Mouse (Mus musculus): ENCODE results near the gene Piga. TPM values are rescaled to one million over a fixed set of nuclear protein-coding genes. Genes with fewer than 3 reads are reported as not detected.

Piga gene
- polyA plus RNA-seq, 1 experiment from 2014 or later, result 7.6 TPM

GRCm38 (mm10) chrX:164430621-164431020, 11.0 kb downstream of the Piga start:
- no peak for DNase-seq (ENCODE audit: low spot score)
- no peak overlapping the region for H3K27ac ChIP-seq

GRCm38 (mm10) chrX:164431133-164431532, 11.5 kb downstream of the Piga start:
- no peak for TF ChIP-seq CTCF (IDR thresholded peaks at IDR 0.05; ENCODE audit: low read depth)
- Histone ChIP-seq H3K27me3 (ENCODE audit: insufficient read depth, low read length) (no peaks in the 10 kb centered on the region), H3K36me3 (ENCODE audit: insufficient read depth, low read length) (no peaks in the 10 kb centered on the region), H3K4me2 (ENCODE audit: low read length) (no peak overlapping the region), H3K9ac (ENCODE audit: low read depth, low read length) (no peak overlapping the region), H3K9me3 (replicated peaks; ENCODE audit: low read length) (no peaks in the 10 kb centered on the region), H3K4me1 (replicated peaks; ENCODE audit: insufficient read depth, low read length) (no peaks in the 10 kb centered on the region), H3K27ac (no peak overlapping the region), H3K4me3 (replicated peaks; ENCODE audit: low read depth, low read length) (no peak overlapping the region)
- DNase-seq (ENCODE audit: low spot score), result no peak
- WGBS, result 86% methylated on average over 2 of the region's 2 CpGs
- ATAC-seq (replicated peaks; ENCODE audit: low FRiP score, low read depth), result peak; percentile 33; the same call in 1 of the 2 replicates

More at GRCm38 (mm10) chrX:164430621-164431020, 11.0 kb downstream of the Piga start:
- no peaks in the 10 kb centered on the region for H3K9me3 ChIP-seq (replicated peaks; ENCODE audit: low read length)
- ATAC-seq (replicated peaks; ENCODE audit: low FRiP score, low read depth), result peak; percentile 54; the same call in 1 of the 2 replicates
- no peak overlapping the region for H3K4me3 ChIP-seq (replicated peaks; ENCODE audit: low read depth, low read length)
- TF ChIP-seq CTCF (IDR thresholded peaks at IDR 0.05; ENCODE audit: low read depth), result no peak
- 64% methylated on average over 6 of the region's 6 CpGs for WGBS
- no peaks in the 10 kb centered on the region for H3K36me3 ChIP-seq (ENCODE audit: insufficient read depth, low read length)
- no peak overlapping the region for H3K4me2 ChIP-seq (ENCODE audit: low read length)
- H3K27me3 ChIP-seq (ENCODE audit: insufficient read depth, low read length), result no peaks in the 10 kb centered on the region
- no peaks in the 10 kb centered on the region for H3K4me1 ChIP-seq (replicated peaks; ENCODE audit: insufficient read depth, low read length)
- H3K9ac ChIP-seq (ENCODE audit: low read depth, low read length), result no peak overlapping the region

DNA sequence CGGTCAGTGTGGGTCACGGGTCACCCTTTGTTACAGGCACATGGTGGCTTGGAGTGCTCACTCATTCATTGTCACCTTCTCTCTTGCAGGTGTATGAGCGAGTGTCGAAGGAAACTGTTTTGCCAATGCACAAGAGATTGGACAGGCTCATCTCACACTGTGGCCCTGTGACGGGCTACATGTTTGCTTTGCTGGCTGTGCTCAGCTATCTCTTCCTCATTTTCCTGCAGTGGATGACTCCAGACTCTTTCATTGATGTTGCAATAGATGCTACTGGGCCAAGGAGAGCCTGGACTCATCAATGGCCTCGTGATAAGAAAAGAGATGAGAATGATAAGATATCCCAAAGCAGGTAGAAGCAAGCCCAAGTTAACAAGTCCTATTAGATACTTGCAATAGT, 12.0 kb downstream of the Piga start:
- no peak for TF ChIP-seq CTCF (IDR thresholded peaks at IDR 0.05; ENCODE audit: low read depth)
- ATAC-seq (replicated peaks; ENCODE audit: low FRiP score, low read depth), result no peak
- H3K4me1 ChIP-seq (replicated peaks; ENCODE audit: insufficient read depth, low read length), result no peaks in the 10 kb centered on the region
- H3K9ac ChIP-seq (ENCODE audit: low read depth, low read length), result no peak overlapping the region
- no peak overlapping the region for H3K4me3 ChIP-seq (replicated peaks; ENCODE audit: low read depth, low read length)
- H3K36me3 ChIP-seq (ENCODE audit: insufficient read depth, low read length), result no peaks in the 10 kb centered on the region
- no peaks in the 10 kb centered on the region for H3K9me3 ChIP-seq (replicated peaks; ENCODE audit: low read length)
- no peak overlapping the region for H3K27ac ChIP-seq
- H3K4me2 ChIP-seq (ENCODE audit: low read length), result no peak overlapping the region
- no peaks in the 10 kb centered on the region for H3K27me3 ChIP-seq (ENCODE audit: insufficient read depth, low read length)
- 90% methylated on average over 6 of the region's 6 CpGs for WGBS
- no peak for DNase-seq (ENCODE audit: low spot score)

- Histone ChIP-seq H3K4me2 (ENCODE audit: low read length) (no peak overlapping the region), H3K4me1 (replicated peaks; ENCODE audit: insufficient read depth, low read length) (no peaks in the 10 kb centered on the region), H3K27me3 (ENCODE audit: insufficient read depth, low read length) (no peaks in the 10 kb centered on the region), H3K36me3 (ENCODE audit: insufficient read depth, low read length) (no peaks in the 10 kb centered on the region), H3K9ac (ENCODE audit: low read depth, low read length) (no peak overlapping the region), H3K9me3 (replicated peaks; ENCODE audit: low read length) (no peaks in the 10 kb centered on the region), H3K4me3 (replicated peaks; ENCODE audit: low read depth, low read length) (no peak overlapping the region), H3K27ac (no peak overlapping the region)
- TF ChIP-seq CTCF (IDR thresholded peaks at IDR 0.05; ENCODE audit: low read depth), result no peak
- DNase-seq (ENCODE audit: low spot score), result no peak
- WGBS, result 97% methylated on average over 9 of the region's 9 CpGs
- no peak for ATAC-seq (replicated peaks; ENCODE audit: low FRiP score, low read depth)
These were observed 13.1 kb downstream of the Piga start for GRCm38 (mm10) chrX:164432682-164433081.

GRCm38 (mm10) chrX:164436709-164437108, 17.1 kb downstream of the Piga start, which contains the start of gene Asb11:
Gene Asb11, plus strand, starts transcription at chrX:164436994.
- H3K27me3 ChIP-seq (ENCODE audit: insufficient read depth, low read length), result no peaks in the 10 kb centered on the region
- no peak within 1 kb of the TSS for H3K4me3 ChIP-seq (replicated peaks; ENCODE audit: low read depth, low read length)
- no peak within 1 kb of the TSS for H3K9ac ChIP-seq (ENCODE audit: low read depth, low read length)
- no peaks in the 10 kb centered on the region for H3K36me3 ChIP-seq (ENCODE audit: insufficient read depth, low read length)
- no peak within 1 kb of the TSS for H3K27ac ChIP-seq
- no peak within 1 kb of the TSS for H3K4me2 ChIP-seq (ENCODE audit: low read length)
- no peaks in the 10 kb centered on the region for H3K9me3 ChIP-seq (replicated peaks; ENCODE audit: low read length)
- no peak for TF ChIP-seq CTCF (IDR thresholded peaks at IDR 0.05; ENCODE audit: low read depth)
- WGBS, result 62% methylated on average over 8 of the region's 8 CpGs
- no peak for ATAC-seq (replicated peaks; ENCODE audit: low FRiP score, low read depth)
- H3K4me1 ChIP-seq (replicated peaks; ENCODE audit: insufficient read depth, low read length), result no peaks in the 10 kb centered on the region
- no peak for DNase-seq (ENCODE audit: low spot score)

DNA sequence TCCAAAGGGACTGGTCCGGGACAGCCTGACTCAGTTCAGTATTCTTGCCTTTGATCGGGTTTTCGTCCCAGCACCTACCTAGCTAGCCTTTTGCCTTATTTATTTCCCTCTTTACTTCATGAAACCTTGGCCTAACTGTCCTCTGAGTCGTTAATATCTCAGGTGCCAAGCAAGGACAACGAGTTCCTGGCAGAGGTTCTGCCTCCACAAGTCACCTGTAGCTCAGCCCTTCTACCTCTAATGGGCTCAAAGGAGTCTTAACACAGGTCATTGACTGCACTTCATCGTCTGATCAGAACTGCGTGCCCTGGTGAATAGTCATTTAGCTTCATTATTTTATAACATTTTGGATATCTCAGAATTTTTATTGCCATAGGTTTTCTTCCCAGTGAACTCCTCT, 19.9 kb downstream of the Piga start:
- Histone ChIP-seq H3K36me3 (ENCODE audit: insufficient read depth, low read length) (no peaks in the 10 kb centered on the region), H3K4me3 (replicated peaks; ENCODE audit: low read depth, low read length) (no peak overlapping the region), H3K27ac (no peak overlapping the region), H3K27me3 (ENCODE audit: insufficient read depth, low read length) (no peaks in the 10 kb centered on the region), H3K4me2 (ENCODE audit: low read length) (no peak overlapping the region), H3K9me3 (replicated peaks; ENCODE audit: low read length) (no peaks in the 10 kb centered on the region), H3K4me1 (replicated peaks; ENCODE audit: insufficient read depth, low read length) (no peaks in the 10 kb centered on the region), H3K9ac (ENCODE audit: low read depth, low read length) (no peak overlapping the region)
- ATAC-seq (replicated peaks; ENCODE audit: low FRiP score, low read depth) (no peak), DNase-seq (ENCODE audit: low spot score) (no peak)
- TF ChIP-seq CTCF (IDR thresholded peaks at IDR 0.05; ENCODE audit: low read depth), result no peak
- 74% methylated on average over 7 of the region's 7 CpGs for WGBS

GRCm38 (mm10) chrX:164440140-164440539, 20.6 kb downstream of the Piga start:
- ATAC-seq (replicated peaks; ENCODE audit: low FRiP score, low read depth), result no peak
- peak; percentile 12 for DNase-seq (ENCODE audit: low spot score)
- no peaks in the 10 kb centered on the region for H3K4me1 ChIP-seq (replicated peaks; ENCODE audit: insufficient read depth, low read length)
- H3K27me3 ChIP-seq (ENCODE audit: insufficient read depth, low read length), result no peaks in the 10 kb centered on the region
- H3K9me3 ChIP-seq (replicated peaks; ENCODE audit: low read length), result no peaks in the 10 kb centered on the region
- peak overlapping the region; percentile 34; the same call in 1 of the 2 replicates for H3K27ac ChIP-seq
- no peak overlapping the region for H3K4me2 ChIP-seq (ENCODE audit: low read length)
- TF ChIP-seq CTCF (IDR thresholded peaks at IDR 0.05; ENCODE audit: low read depth), result no peak
- WGBS, result 51% methylated on average over 2 of the region's 2 CpGs
- H3K4me3 ChIP-seq (replicated peaks; ENCODE audit: low read depth, low read length), result no peak overlapping the region
- H3K9ac ChIP-seq (ENCODE audit: low read depth, low read length), result no peak overlapping the region
- no peaks in the 10 kb centered on the region for H3K36me3 ChIP-seq (ENCODE audit: insufficient read depth, low read length)
